Mouse (Mus musculus) kidney, adult 8-10 months (tissue): Measurements from ENCODE around the gene Pmel.
A peak's percentile ranks its signal among the peaks of the same experiment; 100 is the strongest.

Source experiments
- DNase-seq, 2 experiments: peaks; one replicate each; pipeline ENCODE4 v3.0.0; 2022

Gene Pmel

DNA sequence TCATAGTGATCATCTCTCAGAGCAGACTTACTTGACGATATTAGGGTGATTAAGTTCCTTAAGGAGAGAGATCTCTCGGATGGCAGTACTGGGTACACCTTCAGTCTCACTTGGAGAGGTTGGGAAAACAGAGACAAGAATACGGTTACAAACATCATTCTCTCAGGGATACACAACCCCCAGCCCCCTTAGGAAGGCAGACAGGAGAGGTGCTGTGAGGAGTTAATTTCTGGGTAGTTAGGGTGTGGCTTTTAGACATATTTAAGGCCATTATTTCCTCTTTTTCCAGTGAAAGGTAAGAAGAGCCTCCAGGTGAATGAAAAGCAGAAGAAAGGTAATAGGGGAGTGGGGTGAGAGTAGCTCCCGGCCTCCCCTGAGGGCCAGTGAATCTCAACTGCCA, at the start of gene Pmel:
TSS of gene Pmel (plus strand) at position 301 of the 400 bp plus-strand sequence.
- DNase-seq: no peak

DNA sequence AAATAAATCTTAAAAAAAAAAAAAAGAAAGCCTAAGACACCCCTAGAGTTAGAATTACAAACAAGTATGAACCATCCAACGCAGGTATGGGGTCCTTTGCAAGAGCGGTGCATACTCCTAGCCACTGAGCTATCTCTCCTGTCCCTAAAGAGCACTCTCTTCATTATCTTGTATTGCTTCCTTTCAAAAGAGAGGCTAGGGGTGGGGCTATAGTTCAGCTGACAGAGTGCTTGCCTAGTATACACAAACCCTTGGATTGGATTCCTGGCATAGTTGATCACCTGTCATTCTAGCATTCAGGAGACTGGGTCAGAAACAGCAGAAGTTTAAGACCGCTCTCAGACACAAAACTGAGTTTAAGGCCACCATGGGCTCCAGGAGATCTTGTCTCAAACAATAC, 48.7 kb upstream of the Pmel start:
- DNase-seq: peak in 1 of 2 experiments; percentile 37

DNA sequence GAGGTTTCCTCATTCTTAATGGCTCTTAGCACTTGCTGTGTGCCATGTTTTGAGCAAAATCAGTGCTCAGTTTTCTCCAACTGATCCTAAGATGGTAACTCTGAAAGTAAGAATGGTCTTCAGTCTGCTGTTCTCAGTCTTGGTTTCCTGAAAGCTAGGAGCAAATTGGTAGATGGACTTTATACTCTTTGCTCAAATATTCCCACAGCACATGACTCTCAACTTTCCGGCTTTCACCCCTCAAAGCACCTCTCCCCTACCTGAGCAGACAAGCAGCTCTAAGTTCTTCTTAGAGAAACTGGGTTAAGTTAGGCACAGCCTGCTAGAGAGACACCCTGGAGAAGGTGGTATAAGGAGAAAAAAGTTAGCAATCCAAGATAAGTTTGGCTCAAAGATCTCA, 47.3 kb upstream of the Pmel start:
- peak; percentile 47 to 49 for DNase-seq

GRCm38 (mm10) chr10:128657844-128658243, 46.2 kb upstream of the Pmel start:
- peak; percentile 42 to 49 for DNase-seq

GRCm38 (mm10) chr10:128659490-128659889, 44.5 kb upstream of the Pmel start:
- no peak for DNase-seq

DNA sequence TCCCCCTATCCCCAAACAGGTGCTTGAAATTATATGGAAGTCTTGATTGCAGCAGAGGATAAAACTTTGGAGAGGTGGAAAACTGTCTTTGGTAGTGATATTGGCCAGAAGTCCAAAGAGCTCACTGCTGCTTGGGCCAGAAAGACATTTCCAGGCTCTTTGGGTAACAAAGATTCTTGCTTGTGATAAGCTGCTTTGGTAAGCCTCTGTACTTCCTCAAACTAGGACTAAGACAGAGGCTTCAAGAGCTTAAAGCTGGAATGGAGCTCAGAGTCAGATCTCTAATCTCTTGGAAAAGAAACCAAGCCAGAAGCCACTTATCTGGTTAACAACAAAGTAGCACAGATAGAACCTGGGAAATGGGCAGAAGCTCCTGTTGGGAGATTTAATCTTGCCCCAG, 41.5 kb upstream of the Pmel start:
- DNase-seq: no peak

DNA sequence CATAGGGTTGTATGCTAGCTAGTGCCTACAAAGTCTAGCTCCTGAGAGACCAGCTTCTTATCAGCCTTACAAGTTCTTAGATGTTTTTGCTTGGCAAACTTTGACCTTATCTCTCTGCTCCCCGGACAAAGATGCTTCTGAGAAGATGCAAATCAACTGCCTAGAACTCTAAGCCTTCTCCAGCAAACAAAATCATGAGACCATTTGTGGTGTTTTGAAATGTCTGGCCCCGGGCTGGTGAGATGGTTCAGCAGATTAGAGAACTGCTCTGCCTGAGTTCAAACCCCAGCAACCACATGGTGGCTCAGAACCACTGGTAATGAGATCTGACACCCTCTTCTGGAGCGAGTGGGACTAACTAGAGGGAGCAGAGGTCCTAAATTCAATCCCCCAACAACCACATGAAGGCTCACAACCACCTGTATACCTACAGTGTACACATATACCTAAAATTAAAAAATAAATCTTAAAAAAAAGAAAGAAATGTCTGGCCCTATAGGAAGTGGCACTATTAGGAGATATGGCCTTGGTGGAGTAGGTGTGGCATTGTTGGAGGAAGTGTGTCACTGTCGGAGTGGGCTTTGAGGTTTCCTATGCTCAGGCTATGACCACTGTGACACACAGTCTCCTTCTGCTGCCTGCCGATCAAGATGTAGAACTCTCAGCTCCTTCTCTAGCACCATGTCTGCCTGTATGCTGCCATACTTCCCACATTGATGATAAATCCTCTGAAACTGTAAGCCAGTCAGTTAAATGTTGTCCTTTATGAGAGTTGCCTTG, 40.4 kb upstream of the Pmel start:
- DNase-seq: no peak

GRCm38 (mm10) chr10:128664808-128665207, 39.2 kb upstream of the Pmel start:
- DNase-seq: no peak

- DNase-seq: no peak
Observed at GRCm38 (mm10) chr10:128665307-128665706, 38.7 kb upstream of the Pmel start.

DNA sequence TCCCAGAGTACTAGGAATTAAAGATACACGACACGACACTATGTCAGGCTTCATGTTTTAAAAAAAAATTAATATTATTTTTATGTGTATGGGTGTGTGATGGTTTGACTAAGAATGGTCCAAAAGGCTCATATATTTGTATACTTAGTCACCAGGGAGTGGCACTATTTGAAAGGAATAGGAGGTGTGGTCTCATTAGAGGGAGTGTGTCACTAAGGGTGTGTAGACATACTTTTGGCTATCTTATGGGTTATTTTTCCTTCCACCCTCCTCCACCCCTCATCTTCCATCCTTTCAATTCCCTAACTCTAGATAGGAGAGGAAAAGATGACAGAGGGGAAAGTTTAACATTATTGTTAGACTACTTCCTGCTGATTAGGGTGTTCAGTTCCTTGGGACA, 38.2 kb upstream of the Pmel start:
- no peak for DNase-seq

- peak; percentile 79 to 84 for DNase-seq
Observed at GRCm38 (mm10) chr10:128668790-128669672, 35.0 kb upstream of the Pmel start.

DNA sequence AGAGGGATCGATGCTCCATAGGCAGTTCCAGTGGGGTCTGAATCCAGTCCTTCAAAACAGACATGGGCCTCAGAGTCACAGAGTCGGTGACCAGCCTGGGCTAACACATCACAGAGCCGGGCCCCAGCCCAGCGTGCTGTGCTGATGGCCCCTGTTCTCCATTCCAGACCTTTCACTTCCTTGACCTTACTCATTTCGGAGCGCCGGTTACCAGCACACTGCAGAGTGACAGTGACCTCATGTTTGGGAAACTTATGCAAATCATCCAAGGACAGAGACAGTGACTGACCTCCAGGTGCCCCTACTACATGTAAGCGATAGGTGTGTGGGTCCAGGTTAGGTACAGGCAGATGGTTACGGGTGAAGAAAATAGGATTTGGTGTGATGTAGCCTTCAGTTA, 32.8 kb upstream of the Pmel start:
- DNase-seq: no peak

- DNase-seq: peak; percentile 75 to 83
Observed at GRCm38 (mm10) chr10:128673763-128674468, 30.1 kb upstream of the Pmel start, which contains the start of gene Suox. Gene Suox (minus strand): TSS chr10:128674073.

DNA sequence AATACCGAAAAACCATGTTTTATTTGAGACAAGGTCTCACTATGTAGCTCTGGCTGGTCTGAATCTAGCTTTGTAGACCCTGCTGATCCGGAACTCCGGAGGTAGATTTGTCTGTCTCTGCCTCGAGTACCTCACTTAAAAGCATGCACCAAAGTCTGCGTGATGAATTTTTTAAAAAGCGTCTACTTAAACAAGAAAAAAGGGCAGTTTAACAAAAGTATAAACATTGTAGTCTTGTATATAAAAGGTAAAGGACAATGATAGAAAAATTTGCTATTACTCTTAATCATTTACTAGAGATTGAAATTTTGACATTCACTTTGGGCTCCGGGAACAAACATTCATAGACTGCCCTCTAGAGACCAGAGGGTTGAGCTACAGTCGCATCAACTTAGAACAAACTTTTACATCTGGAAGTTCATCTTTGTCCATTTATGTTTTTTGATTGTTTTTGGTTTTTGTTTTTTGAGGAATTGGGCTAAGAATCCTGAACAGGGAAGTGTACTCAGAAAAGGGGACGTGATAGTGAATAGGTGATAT, 29.5 kb upstream of the Pmel start:
- peak in 1 of 2 experiments; percentile 43 for DNase-seq

DNA sequence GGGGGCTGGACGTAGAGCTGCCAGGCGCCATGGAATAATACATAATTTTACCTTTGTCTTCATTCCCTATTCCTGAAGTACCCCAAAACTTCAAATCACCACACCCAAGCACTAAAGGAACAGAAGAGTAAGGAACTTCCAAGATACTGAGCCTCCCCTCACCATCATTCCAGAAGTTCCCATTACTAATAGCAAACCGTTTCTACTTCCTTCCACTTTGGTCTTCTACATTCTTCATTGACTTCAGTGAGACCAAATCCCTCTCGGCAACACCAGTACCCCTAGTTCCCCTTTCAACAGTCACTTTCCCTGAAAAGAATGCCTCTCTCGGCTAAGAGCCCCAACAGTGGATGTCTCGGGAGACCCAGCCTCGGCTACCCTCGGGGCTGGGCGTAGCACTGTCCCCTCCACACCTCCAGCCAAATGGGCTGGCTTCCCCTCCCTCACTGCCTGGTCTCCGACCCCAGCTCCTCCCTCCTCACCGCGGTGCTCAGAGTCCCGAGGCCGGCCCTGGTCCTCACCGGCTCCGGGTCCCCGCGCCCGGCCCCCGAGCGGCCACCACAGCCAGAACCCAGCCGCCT, 8.5 kb upstream of the Pmel start:
- no peak for DNase-seq

DNA sequence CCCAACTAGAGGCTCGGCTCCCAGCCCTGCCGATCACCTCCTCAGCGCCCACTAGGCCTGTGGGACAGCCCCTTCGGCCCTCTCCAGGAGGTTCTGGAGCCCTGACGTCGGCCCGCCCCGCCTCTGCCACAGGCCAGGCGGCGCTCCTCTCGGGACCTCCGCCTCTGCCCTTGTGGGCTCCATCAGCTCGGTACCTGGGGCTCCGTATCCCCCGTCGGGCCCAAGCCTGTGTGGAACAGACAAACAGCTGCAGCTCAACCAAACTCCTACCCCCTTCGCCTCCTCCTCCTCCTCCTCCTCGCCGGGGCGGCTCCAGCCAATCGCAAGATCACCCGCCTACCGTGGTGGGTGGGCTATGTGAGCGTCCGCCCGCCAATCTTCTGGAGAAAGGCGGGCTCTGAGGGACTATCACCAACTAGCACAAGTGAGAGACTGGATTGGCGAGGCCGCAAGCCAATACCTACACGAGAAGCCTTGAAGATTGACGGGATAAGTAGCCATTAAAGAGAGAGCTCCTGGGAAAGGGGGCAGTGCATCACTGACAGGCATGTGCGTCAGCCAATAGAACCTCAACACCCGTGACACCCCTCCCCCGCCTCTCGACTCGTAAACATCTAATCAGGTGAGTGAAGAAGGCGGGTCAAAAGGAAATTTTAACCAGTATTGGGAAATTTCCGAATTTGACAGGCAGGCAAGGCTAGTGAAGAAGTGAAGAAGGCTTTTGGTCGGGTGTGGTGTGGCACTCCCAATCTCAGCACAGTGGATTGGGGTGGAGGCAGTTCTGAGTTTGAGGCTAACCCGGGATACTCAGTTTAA, 7.8 kb upstream of the Pmel start, which contains the start of gene Rab5b:
TSS of gene Rab5b (minus strand) at position 273 of the 816 bp plus-strand sequence.
- DNase-seq: peak; percentile 100

GRCm38 (mm10) chr10:128697072-128697725, 6.8 kb upstream of the Pmel start:
- DNase-seq: no peak

GRCm38 (mm10) chr10:128699006-128699405, 5.0 kb upstream of the Pmel start:
- DNase-seq: peak; percentile 63

GRCm38 (mm10) chr10:128699611-128700010, 4.4 kb upstream of the Pmel start:
- DNase-seq: no peak

GRCm38 (mm10) chr10:128700712-128701111, 3.3 kb upstream of the Pmel start:
- no peak for DNase-seq
